Mouse (Mus musculus) retina, embryonic 14.5 days (tissue): ENCODE measurements around the gene Nol4l.
A peak's percentile ranks its signal among the peaks of the same experiment; 100 is the strongest.
"Not testable (repeated sequence)": the region's sequence is repeated elsewhere in the genome, so short reads cannot be mapped to it uniquely, and the experiment has no call there.

Experiments used
- DNase-seq: peaks from one replicate; pipeline ENCODE4 v3.0.0-alpha.2; 2015; ENCODE audit warnings: low spot score

Gene Nol4l

GRCm38 (mm10) chr2:153417841-153418240 lies 111.9 kb downstream of the Nol4l start:
- no peak for DNase-seq

GRCm38 (mm10) chr2:153414607-153415006 lies 115.2 kb downstream of the Nol4l start:
- peak; percentile 72 for DNase-seq

GRCm38 (mm10) chr2:153412563-153412962 lies 117.2 kb downstream of the Nol4l start:
- no peak for DNase-seq

GRCm38 (mm10) chr2:153411557-153411956 lies 118.2 kb downstream of the Nol4l start:
- DNase-seq = no peak

GRCm38 (mm10) chr2:153408971-153409370 lies 120.8 kb downstream of the Nol4l start:
- DNase-seq = no peak

- DNase-seq = no peak
These were observed 122.9 kb downstream of the Nol4l start for GRCm38 (mm10) chr2:153406882-153407281.

- DNase-seq = no peak
These were observed 124.9 kb downstream of the Nol4l start for GRCm38 (mm10) chr2:153404882-153405281.

- no peak for DNase-seq
These were observed 125.7 kb downstream of the Nol4l start for GRCm38 (mm10) chr2:153404062-153404461.

GRCm38 (mm10) chr2:153399166-153399565 lies 130.6 kb downstream of the Nol4l start:
- DNase-seq = no peak

- no peak for DNase-seq
These were observed 131.8 kb downstream of the Nol4l start for GRCm38 (mm10) chr2:153397790-153398515.

- no peak for DNase-seq
These were observed 136.7 kb downstream of the Nol4l start for GRCm38 (mm10) chr2:153393045-153393444.

- DNase-seq = no peak
These were observed 139.9 kb downstream of the Nol4l start for GRCm38 (mm10) chr2:153389831-153390230.

GRCm38 (mm10) chr2:153380479-153380878 lies 149.3 kb downstream of the Nol4l start:
- DNase-seq = no peak

GRCm38 (mm10) chr2:153375380-153375779 lies 154.4 kb downstream of the Nol4l start:
- DNase-seq = no peak

GRCm38 (mm10) chr2:153370871-153371270 lies 158.9 kb downstream of the Nol4l start:
- no peak for DNase-seq

- DNase-seq = not testable (repeated sequence)
These were observed 165.2 kb downstream of the Nol4l start for GRCm38 (mm10) chr2:153364531-153364930.

GRCm38 (mm10) chr2:153361101-153361710 lies 168.6 kb downstream of the Nol4l start:
- no peak for DNase-seq
